Mouse (Mus musculus): ENCODE measurements at regions not wholly inside any gene's neighbourhood (a gene's known extent, or its start where the extent isn't known, plus 50 kb on each side); places are given as distances from the start of the nearest gene placed in this dataset.

DNA sequence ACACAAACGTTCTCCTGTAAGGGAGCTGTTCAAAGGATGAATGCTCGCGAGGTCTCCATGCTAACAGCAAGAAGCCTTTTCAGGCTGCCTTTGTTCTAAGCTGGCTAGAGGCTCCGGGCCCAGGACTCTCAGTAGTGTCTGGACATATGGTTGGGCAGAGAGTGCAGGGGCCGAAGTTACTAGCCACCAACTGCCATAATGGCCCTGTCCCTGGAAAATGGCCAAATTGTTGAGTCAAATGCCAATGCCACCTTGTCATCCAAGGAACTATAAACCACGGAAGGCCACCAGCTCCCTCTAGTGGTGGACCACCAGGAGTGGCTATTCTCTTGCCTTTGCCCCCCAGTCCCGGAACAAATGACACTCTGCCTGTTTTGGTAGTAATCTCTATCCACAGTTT is 76.0 kb upstream of the Slc1a1 start:
- peak; percentile 47 for DNase-seq (ENCODE audit: low spot score)
- WGBS = 51% methylated on average over 7 of the region's 7 CpGs

DNA sequence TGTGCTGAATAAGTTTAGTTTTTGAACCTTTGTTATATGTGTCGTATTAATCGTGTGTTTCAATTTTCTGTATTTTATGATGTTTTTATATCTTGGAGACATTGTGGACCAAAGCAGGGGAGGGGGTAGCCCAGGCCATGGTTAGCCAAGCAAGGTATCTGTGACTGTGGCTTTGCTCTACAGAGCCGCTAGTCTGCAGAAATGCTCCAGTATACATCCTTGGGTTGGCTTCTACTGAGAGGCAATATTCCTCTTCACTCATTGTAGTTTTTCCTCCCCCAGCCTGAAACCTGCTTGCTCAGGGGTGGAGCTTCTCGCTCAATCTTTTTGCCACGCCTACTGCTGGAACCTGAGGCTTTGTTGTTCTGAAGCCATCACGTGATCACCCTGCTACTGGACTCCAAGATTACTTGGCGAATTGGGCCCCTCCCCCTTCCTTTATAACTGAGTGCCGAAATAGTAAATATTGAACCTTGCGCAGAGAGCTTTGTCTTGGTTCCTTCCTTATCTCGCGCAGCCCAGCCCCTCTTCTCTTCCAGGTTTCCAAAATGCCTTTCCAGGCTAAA is 70.0 kb upstream of the Slc1a1 start:
- Histone ChIP-seq H3K9ac (replicated peaks; ENCODE audit: low read depth) (no peak overlapping the region), H3K9me3 (ENCODE audit: low read length) (no peaks in the 10 kb centered on the region), H3K27me3 (replicated peaks; ENCODE audit: insufficient read depth, low read length) (no peaks in the 10 kb centered on the region), H3K36me3 (ENCODE audit: insufficient read depth, low read length) (no peaks in the 10 kb centered on the region), H3K4me2 (replicated peaks; ENCODE audit: low read depth, low read length) (no peak overlapping the region), H3K4me3 (ENCODE audit: low read depth, low read length) (no peak overlapping the region), H3K4me1 (ENCODE audit: insufficient read depth, low read depth, low read length) (no peaks in the 10 kb centered on the region), H3K27ac (ENCODE audit: low read length) (no peak overlapping the region)
- no peak for ATAC-seq
- peak; percentile 52 for DNase-seq (ENCODE audit: low spot score)
- WGBS = 48% methylated on average over 11 of the region's 11 CpGs
- no peak for TF ChIP-seq EP300 (IDR thresholded peaks at IDR 0.05)
- no peak for TF ChIP-seq CTCF (IDR thresholded peaks at IDR 0.05)

More for the DNA sequence above, 76.0 kb upstream of the Slc1a1 start:
- Histone ChIP-seq H3K27me3 (replicated peaks; ENCODE audit: insufficient read depth, low read length) (no peaks in the 10 kb centered on the region), H3K4me2 (replicated peaks; ENCODE audit: low read depth, low read length) (no peak overlapping the region), H3K36me3 (ENCODE audit: insufficient read depth, low read length) (no peaks in the 10 kb centered on the region), H3K4me1 (ENCODE audit: insufficient read depth, low read depth, low read length) (no peaks in the 10 kb centered on the region), H3K9ac (replicated peaks; ENCODE audit: low read depth) (no peak overlapping the region), H3K27ac (ENCODE audit: low read length) (no peak overlapping the region), H3K4me3 (ENCODE audit: low read depth, low read length) (no peak overlapping the region), H3K9me3 (ENCODE audit: low read length) (no peaks in the 10 kb centered on the region)
- no peak for TF ChIP-seq EP300 (IDR thresholded peaks at IDR 0.05)
- peak; percentile 87 for TF ChIP-seq CTCF (IDR thresholded peaks at IDR 0.05)
- ATAC-seq = no peak

DNA sequence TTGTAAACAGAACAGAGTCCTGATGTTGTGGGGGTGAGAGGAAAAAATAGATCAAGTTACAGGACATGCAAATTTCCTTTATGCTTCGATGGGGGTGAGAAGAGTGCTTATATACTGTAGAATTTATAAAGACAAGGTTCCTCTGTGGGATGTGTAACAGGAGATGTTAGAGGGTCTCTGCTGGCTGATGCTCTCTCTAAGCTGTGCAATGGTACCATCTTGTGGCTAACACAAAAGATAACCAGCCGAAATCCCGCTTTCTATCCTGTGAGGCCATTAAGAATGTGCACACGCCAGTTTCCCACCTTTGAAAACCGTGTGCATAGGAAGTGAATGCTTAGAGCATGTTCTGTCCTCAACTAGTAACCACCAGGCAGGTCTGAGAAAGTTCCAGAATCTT is 66.6 kb upstream of the Slc1a1 start:
- peak; percentile 30 for DNase-seq (ENCODE audit: low spot score)
- no peaks in the 10 kb centered on the region for H3K36me3 ChIP-seq (ENCODE audit: insufficient read depth, low read length)
- TF ChIP-seq CTCF (IDR thresholded peaks at IDR 0.05) (peak; percentile 56), EP300 (IDR thresholded peaks at IDR 0.05) (no peak)
- no peaks in the 10 kb centered on the region for H3K27me3 ChIP-seq (replicated peaks; ENCODE audit: insufficient read depth, low read length)
- ATAC-seq = no peak
- 29% methylated on average over 5 of the region's 5 CpGs for WGBS
- no peak overlapping the region for H3K4me3 ChIP-seq (ENCODE audit: low read depth, low read length)
- no peaks in the 10 kb centered on the region for H3K4me1 ChIP-seq (ENCODE audit: insufficient read depth, low read depth, low read length)
- no peak overlapping the region for H3K4me2 ChIP-seq (replicated peaks; ENCODE audit: low read depth, low read length)
- no peak overlapping the region for H3K27ac ChIP-seq (ENCODE audit: low read length)
- H3K9me3 ChIP-seq (ENCODE audit: low read length) = no peaks in the 10 kb centered on the region
- no peak overlapping the region for H3K9ac ChIP-seq (replicated peaks; ENCODE audit: low read depth)

DNA sequence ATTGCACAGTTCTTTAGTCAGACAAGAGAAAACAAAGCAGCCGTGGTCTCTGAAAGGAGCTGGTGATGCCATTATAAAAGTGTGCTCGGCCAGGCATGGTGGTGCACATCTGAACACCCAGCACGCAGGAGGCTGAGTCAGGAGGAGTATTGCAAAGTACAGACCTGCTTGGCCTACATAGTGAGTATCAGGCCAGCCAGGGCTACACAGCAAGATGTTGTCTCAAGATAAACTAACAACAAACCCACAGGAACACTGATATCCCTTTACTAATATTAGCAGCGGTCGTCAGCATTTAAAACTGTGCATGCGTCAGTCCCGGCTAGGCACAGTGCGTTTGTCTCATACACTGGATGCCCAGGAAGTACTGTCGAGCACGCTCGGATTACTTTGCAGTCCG is 64.4 kb upstream of the Slc1a1 start:
- Histone ChIP-seq H3K4me3 (ENCODE audit: low read depth, low read length) (no peak overlapping the region), H3K9me3 (ENCODE audit: low read length) (no peaks in the 10 kb centered on the region), H3K4me2 (replicated peaks; ENCODE audit: low read depth, low read length) (no peak overlapping the region), H3K4me1 (ENCODE audit: insufficient read depth, low read depth, low read length) (no peaks in the 10 kb centered on the region), H3K9ac (replicated peaks; ENCODE audit: low read depth) (no peak overlapping the region), H3K36me3 (ENCODE audit: insufficient read depth, low read length) (no peaks in the 10 kb centered on the region), H3K27me3 (replicated peaks; ENCODE audit: insufficient read depth, low read length) (no peaks in the 10 kb centered on the region), H3K27ac (ENCODE audit: low read length) (no peak overlapping the region)
- DNase-seq (ENCODE audit: low spot score) (no peak), ATAC-seq (no peak)
- 87% methylated on average over 12 of the region's 12 CpGs for WGBS
- TF ChIP-seq EP300 (IDR thresholded peaks at IDR 0.05) (no peak), CTCF (IDR thresholded peaks at IDR 0.05) (no peak)

DNA sequence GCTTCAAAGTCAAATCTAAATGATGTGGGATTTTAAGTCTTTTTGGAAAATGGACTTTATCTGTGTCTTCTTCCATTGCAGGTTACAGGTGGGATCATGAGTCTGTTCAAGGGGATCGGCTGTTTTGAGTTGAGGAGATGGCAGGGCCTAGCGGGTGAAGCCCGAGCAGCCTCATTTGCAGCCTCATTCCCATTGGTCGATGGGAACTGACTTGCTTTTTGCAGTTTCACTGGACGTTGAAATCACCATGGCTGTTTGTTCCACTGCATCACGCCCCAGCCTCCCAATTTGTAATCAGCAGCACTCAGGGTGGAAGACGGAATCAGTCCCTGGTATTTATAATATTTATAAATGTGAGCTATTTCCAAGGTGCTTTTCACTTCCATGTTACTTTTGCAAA is 63.0 kb upstream of the Slc1a1 start:
- no peaks in the 10 kb centered on the region for H3K4me1 ChIP-seq (ENCODE audit: insufficient read depth, low read depth, low read length)
- no peak overlapping the region for H3K27ac ChIP-seq (ENCODE audit: low read length)
- H3K36me3 ChIP-seq (ENCODE audit: insufficient read depth, low read length) = no peaks in the 10 kb centered on the region
- H3K4me3 ChIP-seq (ENCODE audit: low read depth, low read length) = no peak overlapping the region
- no peak for TF ChIP-seq CTCF (IDR thresholded peaks at IDR 0.05)
- no peak for TF ChIP-seq EP300 (IDR thresholded peaks at IDR 0.05)
- no peaks in the 10 kb centered on the region for H3K27me3 ChIP-seq (replicated peaks; ENCODE audit: insufficient read depth, low read length)
- H3K9me3 ChIP-seq (ENCODE audit: low read length) = no peaks in the 10 kb centered on the region
- H3K4me2 ChIP-seq (replicated peaks; ENCODE audit: low read depth, low read length) = no peak overlapping the region
- DNase-seq (ENCODE audit: low spot score) (no peak), ATAC-seq (no peak)
- H3K9ac ChIP-seq (replicated peaks; ENCODE audit: low read depth) = no peak overlapping the region
- 49% methylated on average over 7 of the region's 7 CpGs for WGBS

DNA sequence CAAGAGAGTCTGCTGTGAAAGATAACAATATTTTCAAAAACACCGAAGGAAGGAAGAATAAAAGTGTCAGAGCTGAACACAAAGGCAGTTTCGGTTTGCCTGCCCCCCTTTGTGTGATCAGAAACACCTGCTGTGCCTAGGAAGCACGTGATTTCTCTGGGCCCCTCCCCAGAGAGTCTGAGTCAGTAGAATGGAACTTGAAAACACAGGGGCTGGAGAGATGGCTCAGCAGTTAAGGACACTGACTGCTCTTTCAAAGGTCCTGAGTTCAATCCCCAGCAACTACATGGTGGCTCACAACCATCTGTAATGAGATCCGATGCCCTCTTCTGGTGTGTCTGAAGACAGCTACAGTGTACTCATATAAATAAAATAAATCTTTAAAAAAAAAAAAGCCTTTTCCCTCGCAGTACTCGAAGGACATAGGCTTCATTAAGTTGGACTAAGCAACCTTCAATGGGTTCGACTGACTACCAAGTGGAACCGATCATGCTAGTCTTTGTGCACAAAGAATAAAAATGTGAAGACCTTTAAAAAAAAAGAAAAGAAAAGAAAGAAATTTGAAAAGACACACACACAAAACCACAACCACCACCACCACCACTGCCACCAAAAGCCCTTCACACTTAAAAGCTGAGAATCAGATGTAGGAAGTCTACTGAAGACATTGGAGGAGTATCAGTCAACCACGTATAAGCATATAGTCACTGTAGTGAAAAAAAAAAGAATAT is 61.8 kb upstream of the Slc1a1 start:
- H3K4me2 ChIP-seq (replicated peaks; ENCODE audit: low read depth, low read length) = no peak overlapping the region
- WGBS = 60% methylated on average over 9 of the region's 9 CpGs
- peak; percentile 21 for DNase-seq (ENCODE audit: low spot score)
- H3K27me3 ChIP-seq (replicated peaks; ENCODE audit: insufficient read depth, low read length) = no peaks in the 10 kb centered on the region
- no peaks in the 10 kb centered on the region for H3K9me3 ChIP-seq (ENCODE audit: low read length)
- no peak overlapping the region for H3K4me3 ChIP-seq (ENCODE audit: low read depth, low read length)
- TF ChIP-seq CTCF (IDR thresholded peaks at IDR 0.05) (no peak), EP300 (IDR thresholded peaks at IDR 0.05) (no peak)
- H3K36me3 ChIP-seq (ENCODE audit: insufficient read depth, low read length) = no peaks in the 10 kb centered on the region
- H3K27ac ChIP-seq (ENCODE audit: low read length) = no peak overlapping the region
- H3K9ac ChIP-seq (replicated peaks; ENCODE audit: low read depth) = no peak overlapping the region
- H3K4me1 ChIP-seq (ENCODE audit: insufficient read depth, low read depth, low read length) = no peaks in the 10 kb centered on the region
- ATAC-seq = no peak

Measured in lung, postnatal 0 days (tissue).